Mouse (Mus musculus): ENCODE measurements around the gene Psmd1. TPM values are rescaled to one million over a fixed set of nuclear protein-coding genes. Genes with fewer than 3 reads are reported as not detected.
"Not testable (repeated sequence)": the region's sequence is repeated elsewhere in the genome, so short reads cannot be mapped to it uniquely, and the experiment has no call there.

Gene Psmd1
- 114 and 177 TPM in 2 replicates for total RNA-seq (2012; rRNA removed)

GRCm38 (mm10) chr1:86064271-86064991 is at the start of gene Psmd1:
Gene Psmd1, plus strand, starts transcription at chr1:86064387.
- in situ Hi-C loops (cut with MboI; ENCODE audit: low sequenced_read_pairs in 2 of 2, unreplicated experiment in 2 of 2): no loop called here
- Histone ChIP-seq H3K9me3 (ENCODE audit: control insufficient read depth, insufficient read depth, low read depth, low read length) (no peaks in the 10 kb centered on the region), H3K4me1 (ENCODE audit: control insufficient read depth in 2 of 2, insufficient read depth in 2 of 2, low read length in 2 of 2, poor library complexity in 1 of 2) (peaks cover 3 to 13% of the 10 kb centered on the region in 2 experiments), H3K4me3 (ENCODE audit: insufficient read depth in 1 of 2, low read depth in 1 of 2, low read length in 2 of 2, poor library complexity in 1 of 2, severe bottlenecking in 1 of 2) (peak within 1 kb of the TSS; percentile 78 to 95), H3K27ac (ENCODE audit: insufficient read depth, low read depth, low read length, poor library complexity, severe bottlenecking) (peak within 1 kb of the TSS; percentile 72), H3K36me3 (ENCODE audit: control insufficient read depth, insufficient read depth, low read length, poor library complexity, severe bottlenecking) (no peaks in the 10 kb centered on the region), H3K9ac (ENCODE audit: insufficient read depth, low read depth, low read length, poor library complexity, severe bottlenecking) (peak within 1 kb of the TSS; percentile 98)
- peak; percentile 96 for DNase-seq (ENCODE audit: low read depth, low spot score)
- TF ChIP-seq HCFC1 (IDR thresholded peaks at IDR 0.05; ENCODE audit: borderline replicate concordance, insufficient read depth, low read length) (peak; percentile 75), ZNF384 (IDR thresholded peaks at IDR 0.05; ENCODE audit: low read depth, low read length) (no peak), MAFK (IDR thresholded peaks at IDR 0.05; ENCODE audit: insufficient read depth, low read depth, low read length) (peak; percentile 79; the same call in 1 of the 2 replicates), ZC3H11A (IDR thresholded peaks at IDR 0.05; ENCODE audit: borderline replicate concordance, low read depth, low read length) (no peak), CHD2 (IDR thresholded peaks at IDR 0.05; ENCODE audit: low read depth, low read length) (no peak)

GRCm38 (mm10) chr1:86015758-86016157 is 48.4 kb upstream of the Psmd1 start:
- H3K9ac ChIP-seq (ENCODE audit: insufficient read depth, low read depth, low read length, poor library complexity, severe bottlenecking); DNase-seq (ENCODE audit: low read depth, low spot score); H3K9me3 ChIP-seq (ENCODE audit: control insufficient read depth, insufficient read depth, low read depth, low read length); H3K27ac ChIP-seq (ENCODE audit: insufficient read depth, low read depth, low read length, poor library complexity, severe bottlenecking); H3K4me3 ChIP-seq (ENCODE audit: insufficient read depth in 1 of 2, low read depth in 1 of 2, low read length in 2 of 2, poor library complexity in 1 of 2, severe bottlenecking in 1 of 2); in situ Hi-C loops (cut with MboI; ENCODE audit: low sequenced_read_pairs in 2 of 2, unreplicated experiment in 2 of 2); H3K4me1 ChIP-seq (ENCODE audit: control insufficient read depth in 2 of 2, insufficient read depth in 2 of 2, low read length in 2 of 2, poor library complexity in 1 of 2); H3K36me3 ChIP-seq (ENCODE audit: control insufficient read depth, insufficient read depth, low read length, poor library complexity, severe bottlenecking): not testable (repeated sequence)

GRCm38 (mm10) chr1:86016516-86016915 is 47.7 kb upstream of the Psmd1 start, which contains the start of gene Spata3:
Gene Spata3, plus strand, starts transcription at chr1:86016816.
- Histone ChIP-seq H3K27ac (ENCODE audit: insufficient read depth, low read depth, low read length, poor library complexity, severe bottlenecking) (no peak within 1 kb of the TSS), H3K36me3 (ENCODE audit: control insufficient read depth, insufficient read depth, low read length, poor library complexity, severe bottlenecking) (no peaks in the 10 kb centered on the region), H3K4me1 (ENCODE audit: control insufficient read depth in 2 of 2, insufficient read depth in 2 of 2, low read length in 2 of 2, poor library complexity in 1 of 2) (no peaks in the 10 kb centered on the region), H3K9ac (ENCODE audit: insufficient read depth, low read depth, low read length, poor library complexity, severe bottlenecking) (no peak within 1 kb of the TSS), H3K4me3 (ENCODE audit: insufficient read depth in 1 of 2, low read depth in 1 of 2, low read length in 2 of 2, poor library complexity in 1 of 2, severe bottlenecking in 1 of 2) (peak within 1 kb of the TSS; percentile 20 to 35; a peak in 2 of 4 replicates), H3K9me3 (ENCODE audit: control insufficient read depth, insufficient read depth, low read depth, low read length) (no peaks in the 10 kb centered on the region)
- TF ChIP-seq CHD2 (IDR thresholded peaks at IDR 0.05; ENCODE audit: low read depth, low read length): no peak
- no peak for TF ChIP-seq MAFK (IDR thresholded peaks at IDR 0.05; ENCODE audit: insufficient read depth, low read depth, low read length)
- DNase-seq (ENCODE audit: low read depth, low spot score): no peak
- in situ Hi-C loops (cut with MboI; ENCODE audit: low sequenced_read_pairs in 2 of 2, unreplicated experiment in 2 of 2): no loop called here

- H3K36me3 ChIP-seq (ENCODE audit: control insufficient read depth, insufficient read depth, low read length, poor library complexity, severe bottlenecking): no peaks in the 10 kb centered on the region
- TF ChIP-seq MAFK (IDR thresholded peaks at IDR 0.05; ENCODE audit: insufficient read depth, low read depth, low read length): no peak
- TF ChIP-seq CHD2 (IDR thresholded peaks at IDR 0.05; ENCODE audit: low read depth, low read length): no peak
- TF ChIP-seq ZC3H11A (IDR thresholded peaks at IDR 0.05; ENCODE audit: borderline replicate concordance, low read depth, low read length): no peak
- TF ChIP-seq ZNF384 (IDR thresholded peaks at IDR 0.05; ENCODE audit: low read depth, low read length): no peak
- TF ChIP-seq HCFC1 (IDR thresholded peaks at IDR 0.05; ENCODE audit: borderline replicate concordance, insufficient read depth, low read length): no peak
- H3K4me1 ChIP-seq (ENCODE audit: control insufficient read depth in 2 of 2, insufficient read depth in 2 of 2, low read length in 2 of 2, poor library complexity in 1 of 2): no peaks in the 10 kb centered on the region
- H3K27ac ChIP-seq (ENCODE audit: insufficient read depth, low read depth, low read length, poor library complexity, severe bottlenecking): no peak overlapping the region
- H3K9me3 ChIP-seq (ENCODE audit: control insufficient read depth, insufficient read depth, low read depth, low read length): no peaks in the 10 kb centered on the region
- no peak for DNase-seq (ENCODE audit: low read depth, low spot score)
- H3K9ac ChIP-seq (ENCODE audit: insufficient read depth, low read depth, low read length, poor library complexity, severe bottlenecking): peak overlapping the region; percentile 57
- H3K4me3 ChIP-seq (ENCODE audit: insufficient read depth in 1 of 2, low read depth in 1 of 2, low read length in 2 of 2, poor library complexity in 1 of 2, severe bottlenecking in 1 of 2): peak overlapping the region; percentile 57 to 58
- in situ Hi-C loops (cut with MboI; ENCODE audit: low sequenced_read_pairs in 2 of 2, unreplicated experiment in 2 of 2): no loop called here
Observed at GRCm38 (mm10) chr1:86018235-86019055, 45.7 kb upstream of the Psmd1 start.
